8 mouse cellular contexts compared by ENCODE assay signal in genomic region chr15:103163182-103163919, GRCm38 (mm10). TPM values are rescaled to one million over a fixed set of nuclear protein-coding genes. Genes with fewer than 3 reads are reported as not detected.
DNase-seq lines count a peak whose midpoint lies in the region; ATAC-seq and TF ChIP-seq lines count a peak whose summit lies in the region.

No protein-coding gene starts in this region.

- no peaks in the 10 kb centered on the region for H3K9me3 ChIP-seq in heart, embryonic 12.5 days (replicated peaks)
- H3K9me3 ChIP-seq in kidney, postnatal 0 days (replicated peaks; ENCODE audit: low read length): no peaks in the 10 kb centered on the region
- H3K9me3 ChIP-seq in liver, embryonic 11.5 days (ENCODE audit: control insufficient read depth, low read length): no peaks in the 10 kb centered on the region
- no peaks in the 10 kb centered on the region for H3K9me3 ChIP-seq in stomach, postnatal 0 days (ENCODE audit: control insufficient read depth, low read length)

- peaks cover 6% of the 10 kb centered on the region for H3K4me1 ChIP-seq in heart, embryonic 12.5 days (replicated peaks)
- peaks cover 3% of the 10 kb centered on the region for H3K4me1 ChIP-seq in kidney, postnatal 0 days (replicated peaks; ENCODE audit: insufficient read depth, low read length)
- H3K4me1 ChIP-seq in liver, embryonic 11.5 days (replicated peaks; ENCODE audit: control insufficient read depth, insufficient read depth, low read length): peaks cover 19% of the 10 kb centered on the region
- H3K4me1 ChIP-seq in stomach, postnatal 0 days (replicated peaks; ENCODE audit: control insufficient read depth, insufficient read depth): no peaks in the 10 kb centered on the region

- TF ChIP-seq CTCF in kidney, postnatal 0 days (IDR thresholded peaks at IDR 0.05; ENCODE audit: low read depth): no peak
- no peak for TF ChIP-seq CTCF in stomach, postnatal 0 days (IDR thresholded peaks at IDR 0.05; ENCODE audit: low read depth)

- no peak overlapping the region for H3K27ac ChIP-seq in heart, embryonic 12.5 days (ENCODE audit: poor library complexity, severe bottlenecking)
- H3K27ac ChIP-seq in kidney, postnatal 0 days: no peak overlapping the region
- no peak overlapping the region for H3K27ac ChIP-seq in liver, embryonic 11.5 days (ENCODE audit: low read depth, low read length)
- H3K27ac ChIP-seq in stomach, postnatal 0 days (replicated peaks): no peak overlapping the region

- ATAC-seq in erythroid progenitor cell, adult 5-6 weeks (replicated peaks; ENCODE audit: low FRiP score, poor library complexity, severe bottlenecking): peak; percentile 58; the same call in 1 of the 2 replicates
- ATAC-seq in heart, embryonic 12.5 days (ENCODE audit: insufficient number of reproducible peaks, low FRiP score): peak; percentile 76
- peak; percentile 78 for ATAC-seq in kidney, postnatal 0 days (replicated peaks; ENCODE audit: low FRiP score, low read depth)
- peak; percentile 84 for ATAC-seq in liver, embryonic 11.5 days (replicated peaks; ENCODE audit: low FRiP score)
- ATAC-seq in stomach, postnatal 0 days (ENCODE audit: low FRiP score, low TSS enrichment): peak; percentile 78

- peak overlapping the region; percentile 76 for H3K9ac ChIP-seq in heart, embryonic 12.5 days
- peak overlapping the region; percentile 62; the same call in 1 of the 2 replicates for H3K9ac ChIP-seq in kidney, postnatal 0 days (ENCODE audit: low read depth, low read length)
- H3K9ac ChIP-seq in liver, embryonic 11.5 days (ENCODE audit: low read depth, low read length): peak overlapping the region; percentile 61
- peak overlapping the region; percentile 59 for H3K9ac ChIP-seq in stomach, postnatal 0 days (ENCODE audit: low read length)

- H3K4me2 ChIP-seq in heart, embryonic 12.5 days: peak overlapping the region; percentile 72
- peak overlapping the region; percentile 68 for H3K4me2 ChIP-seq in kidney, postnatal 0 days (ENCODE audit: low read length)
- peak overlapping the region; percentile 82 for H3K4me2 ChIP-seq in liver, embryonic 11.5 days
- H3K4me2 ChIP-seq in stomach, postnatal 0 days (replicated peaks; ENCODE audit: low read depth): peak overlapping the region; percentile 50

- peak overlapping the region; percentile 76 for H3K4me3 ChIP-seq in heart, embryonic 12.5 days
- H3K4me3 ChIP-seq in kidney, postnatal 0 days (replicated peaks; ENCODE audit: low read depth, low read length): peak overlapping the region; percentile 66
- H3K4me3 ChIP-seq in liver, embryonic 11.5 days (ENCODE audit: low read depth, low read length): peak overlapping the region; percentile 74
- peak overlapping the region; percentile 65 for H3K4me3 ChIP-seq in stomach, postnatal 0 days (ENCODE audit: low read depth, low read length)

- DNase-seq in CD4-positive helper T cell, adult 2 months (ENCODE audit: low read depth, low spot score): peak; percentile 91
- peak; percentile 95 for DNase-seq in brain, embryonic 18.5 days (ENCODE audit: low read depth, low spot score)
- peak; percentile 99 for DNase-seq in kidney, postnatal 0 days (ENCODE audit: low spot score)
- peak; percentile 86 for DNase-seq in liver, embryonic 11.5 days (ENCODE audit: low spot score)
- DNase-seq in naive thymus-derived CD4-positive, alpha-beta T cell, adult 2 months (ENCODE audit: low read depth): peak; percentile 90
- DNase-seq in stomach, postnatal 0 days (ENCODE audit: low spot score): peak; percentile 89

- H3K36me3 ChIP-seq in heart, embryonic 12.5 days: no peaks in the 10 kb centered on the region
- H3K36me3 ChIP-seq in kidney, postnatal 0 days (ENCODE audit: insufficient read depth, low read length): no peaks in the 10 kb centered on the region
- H3K36me3 ChIP-seq in liver, embryonic 11.5 days (ENCODE audit: control insufficient read depth, insufficient read depth, low read length): no peaks in the 10 kb centered on the region
- H3K36me3 ChIP-seq in stomach, postnatal 0 days (ENCODE audit: control insufficient read depth, insufficient read depth, low read length): no peaks in the 10 kb centered on the region

- whole genome bisulfite sequencing in heart, embryonic 12.5 days: 7% methylated on average over 25 of the region's 25 CpGs
- 9% methylated on average over 25 of the region's 25 CpGs for WGBS in kidney, postnatal 0 days
- 9% methylated on average over 25 of the region's 25 CpGs for WGBS in liver, embryonic 11.5 days
- 8% methylated on average over 25 of the region's 25 CpGs for WGBS in stomach, postnatal 0 days

- H3K27me3 ChIP-seq in heart, embryonic 12.5 days (replicated peaks): peaks cover 38% of the 10 kb centered on the region
- H3K27me3 ChIP-seq in kidney, postnatal 0 days (ENCODE audit: insufficient read depth, low read length): no peaks in the 10 kb centered on the region
- peaks cover 27% of the 10 kb centered on the region for H3K27me3 ChIP-seq in liver, embryonic 11.5 days (replicated peaks; ENCODE audit: control insufficient read depth, insufficient read depth, low read length)
- H3K27me3 ChIP-seq in stomach, postnatal 0 days (ENCODE audit: control insufficient read depth, insufficient read depth, low read length): no peaks in the 10 kb centered on the region

- no peak for TF ChIP-seq EP300 in stomach, postnatal 0 days (optimal IDR thresholded peaks at IDR 0.05)

RNA-seq across cellular contexts. Expression of gene Smug1, which starts 3.5 kb away (rescaled TPM):
- 3.6 TPM in 1 of 2 replicates, not detected in the other for total RNA-seq in erythroid progenitor cell, adult 5-6 weeks (2015; ENCODE audit: low replicate concordance)
- 0.26 and 0.91 TPM in 2 replicates for total RNA-seq in erythroid progenitor cell, adult 5-6 weeks (2017; ENCODE audit: low replicate concordance)
- polyA plus RNA-seq in heart, embryonic 12.5 days (2016; fragmentation: Nextera tagmentation; extraction: Ambion mirVana): 17.1 and 17.4 TPM in 2 replicates
- 13.0 TPM in 2 replicates for polyA plus RNA-seq in kidney, postnatal 0 days (2015; fragmentation: Nextera tagmentation; extraction: Ambion mirVana)
- polyA plus RNA-seq in liver, embryonic 11.5 days (2014; fragmentation: Nextera tagmentation; extraction: Ambion mirVana): 12.8 and 13.3 TPM in 2 replicates
- polyA plus RNA-seq in stomach, postnatal 0 days (2015; fragmentation: Nextera tagmentation; extraction: Ambion mirVana): 10.6 and 11.2 TPM in 2 replicates
